Comparison of ENCODE assay signal across 9 mouse cellular contexts in genomic region chr11:70765776-70766445, GRCm38 (mm10). TPM values are rescaled to one million over a fixed set of nuclear protein-coding genes. Genes with fewer than 3 reads are reported as not detected.
DNase-seq lines count a peak whose midpoint lies in the region; ATAC-seq and TF ChIP-seq lines count a peak whose summit lies in the region.
"Had no signal": no experiment of that assay in that cellular context is flagged by ENCODE, and none has a peak within 500 bp of the region (broad histone marks: within the 10 kb centered on the region; RNA-seq: fewer than 3 reads in every experiment).

No protein-coding gene starts in this region.

- H3K27me3 ChIP-seq in liver, postnatal 0 days (ENCODE audit: insufficient read depth, low read length), result no peaks in the 10 kb centered on the region
- H3K27me3 ChIP-seq in liver, embryonic 11.5 days (replicated peaks; ENCODE audit: control insufficient read depth, insufficient read depth, low read length), result no peaks in the 10 kb centered on the region
- H3K27me3 ChIP-seq in heart, embryonic 15.5 days, result no peaks in the 10 kb centered on the region
- H3K27me3 ChIP-seq in lung, postnatal 0 days (replicated peaks; ENCODE audit: insufficient read depth, low read length), result no peaks in the 10 kb centered on the region
- no peaks in the 10 kb centered on the region for H3K27me3 ChIP-seq in forebrain, postnatal 0 days (ENCODE audit: insufficient read depth, low read length)
- H3K27me3 ChIP-seq: limb, embryonic 13.5 days had no signal

- 0 out of 2 replicates have a peak overlapping the region, but pooled peaks have one; percentile 5 for H3K9ac ChIP-seq in liver, postnatal 0 days (replicated peaks)
- H3K9ac ChIP-seq in liver, embryonic 11.5 days (ENCODE audit: low read depth, low read length), result no peak overlapping the region
- no peak overlapping the region for H3K9ac ChIP-seq in heart, embryonic 15.5 days
- no peak overlapping the region for H3K9ac ChIP-seq in lung, postnatal 0 days (replicated peaks; ENCODE audit: low read depth)
- H3K9ac ChIP-seq in forebrain, postnatal 0 days, result no peak overlapping the region
- H3K9ac ChIP-seq: limb, embryonic 13.5 days had no signal

- H3K4me1 ChIP-seq in liver, postnatal 0 days (ENCODE audit: insufficient read depth), result peaks cover 12% of the 10 kb centered on the region
- H3K4me1 ChIP-seq in liver, embryonic 11.5 days (replicated peaks; ENCODE audit: control insufficient read depth, insufficient read depth, low read length), result peaks cover 5% of the 10 kb centered on the region; the same call in 1 of the 2 replicates
- peaks cover 18% of the 10 kb centered on the region for H3K4me1 ChIP-seq in heart, embryonic 15.5 days (replicated peaks)
- H3K4me1 ChIP-seq in lung, postnatal 0 days (ENCODE audit: insufficient read depth, low read depth, low read length), result no peaks in the 10 kb centered on the region
- peaks cover 8% of the 10 kb centered on the region; the same call in 1 of the 2 replicates for H3K4me1 ChIP-seq in forebrain, postnatal 0 days (ENCODE audit: insufficient read depth)

- no peaks in the 10 kb centered on the region for H3K9me3 ChIP-seq in liver, postnatal 0 days (ENCODE audit: low read length)
- H3K9me3 ChIP-seq in liver, embryonic 11.5 days (ENCODE audit: control insufficient read depth, low read length), result no peaks in the 10 kb centered on the region
- no peaks in the 10 kb centered on the region for H3K9me3 ChIP-seq in heart, embryonic 15.5 days (replicated peaks)
- no peaks in the 10 kb centered on the region for H3K9me3 ChIP-seq in lung, postnatal 0 days (ENCODE audit: low read length)
- no peaks in the 10 kb centered on the region for H3K9me3 ChIP-seq in forebrain, postnatal 0 days (ENCODE audit: low read length)
- H3K9me3 ChIP-seq: limb, embryonic 13.5 days had no signal

- peaks cover 4% of the 10 kb centered on the region for H3K36me3 ChIP-seq in liver, postnatal 0 days (replicated peaks; ENCODE audit: insufficient read depth, low read length)
- H3K36me3 ChIP-seq in liver, embryonic 11.5 days (ENCODE audit: control insufficient read depth, insufficient read depth, low read length), result peaks cover 3% of the 10 kb centered on the region; the same call in 1 of the 2 replicates
- peaks cover 12% of the 10 kb centered on the region; the same call in 1 of the 2 replicates for H3K36me3 ChIP-seq in heart, embryonic 15.5 days
- H3K36me3 ChIP-seq in lung, postnatal 0 days (ENCODE audit: insufficient read depth, low read length), result no peaks in the 10 kb centered on the region
- H3K36me3 ChIP-seq in forebrain, postnatal 0 days (ENCODE audit: insufficient read depth), result peaks cover 4% of the 10 kb centered on the region; the same call in 1 of the 2 replicates

- no peak for TF ChIP-seq EP300 in liver, postnatal 0 days (IDR thresholded peaks at IDR 0.05; ENCODE audit: low read depth)
- no peak for TF ChIP-seq EP300 in lung, postnatal 0 days (IDR thresholded peaks at IDR 0.05)

- no peak overlapping the region for H3K4me3 ChIP-seq in liver, postnatal 0 days (ENCODE audit: low read depth, low read length)
- no peak overlapping the region for H3K4me3 ChIP-seq in liver, embryonic 11.5 days (ENCODE audit: low read depth, low read length)
- no peak overlapping the region for H3K4me3 ChIP-seq in heart, embryonic 15.5 days
- no peak overlapping the region for H3K4me3 ChIP-seq in lung, postnatal 0 days (ENCODE audit: low read depth, low read length)
- no peak overlapping the region for H3K4me3 ChIP-seq in forebrain, postnatal 0 days (ENCODE audit: low read depth, low read length)
- H3K4me3 ChIP-seq: limb, embryonic 13.5 days had no signal

- no peak overlapping the region for H3K4me2 ChIP-seq in liver, postnatal 0 days (ENCODE audit: low read depth, low read length)
- H3K4me2 ChIP-seq in liver, embryonic 11.5 days, result no peak overlapping the region; the same call in 1 of the 2 replicates
- peak overlapping the region; percentile 78; the same call in 1 of the 2 replicates for H3K4me2 ChIP-seq in heart, embryonic 15.5 days
- H3K4me2 ChIP-seq in lung, postnatal 0 days (replicated peaks; ENCODE audit: low read depth, low read length), result no peak overlapping the region
- no peak overlapping the region for H3K4me2 ChIP-seq in forebrain, postnatal 0 days (ENCODE audit: low read depth)

- WGBS in liver, postnatal 0 days (ENCODE audit: insufficient replicate concordance), result 59% methylated on average over 16 of the region's 16 CpGs
- WGBS in liver, embryonic 11.5 days, result 64% methylated on average over 16 of the region's 16 CpGs
- 68% methylated on average over 16 of the region's 16 CpGs for WGBS in heart, embryonic 15.5 days
- WGBS in lung, postnatal 0 days, result 59% methylated on average over 16 of the region's 16 CpGs
- WGBS in forebrain, postnatal 0 days, result 75% methylated on average over 16 of the region's 16 CpGs

- no peak for DNase-seq in liver, postnatal 0 days
- no peak for DNase-seq in liver, embryonic 11.5 days (ENCODE audit: low spot score)
- DNase-seq in NIH3T3 (ENCODE audit: low read depth), result peak; percentile 51
- DNase-seq in lung, postnatal 0 days (ENCODE audit: low spot score), result peak; percentile 33
- no peak for DNase-seq in layer of hippocampus, adult 9-10 months (ENCODE audit: low spot score)
- DNase-seq in right cerebral cortex, postnatal 14 days, result no peak
- no peak for DNase-seq in forebrain, postnatal 0 days

- ATAC-seq in liver, postnatal 0 days, result no peak
- no peak for ATAC-seq in liver, embryonic 11.5 days (replicated peaks; ENCODE audit: low FRiP score)
- no peak for ATAC-seq in heart, embryonic 15.5 days (replicated peaks; ENCODE audit: insufficient number of reproducible peaks, insufficient read depth, low FRiP score, low read depth)
- no peak for ATAC-seq in lung, postnatal 0 days
- ATAC-seq in forebrain, postnatal 0 days, result no peak

- TF ChIP-seq CTCF in liver, postnatal 0 days (IDR thresholded peaks at IDR 0.05; ENCODE audit: low read depth), result no peak
- no peak for TF ChIP-seq CTCF in lung, postnatal 0 days (IDR thresholded peaks at IDR 0.05)
- no peak for TF ChIP-seq CTCF in forebrain, postnatal 0 days (IDR thresholded peaks at IDR 0.05; ENCODE audit: low read depth)

- no peak overlapping the region; the same call in 1 of the 2 replicates for H3K27ac ChIP-seq in liver, postnatal 0 days (ENCODE audit: low read depth)
- H3K27ac ChIP-seq in liver, embryonic 11.5 days (ENCODE audit: low read depth, low read length), result no peak overlapping the region
- H3K27ac ChIP-seq in heart, embryonic 15.5 days, result peak overlapping the region; percentile 96
- no peak overlapping the region for H3K27ac ChIP-seq in lung, postnatal 0 days (ENCODE audit: low read length)
- H3K27ac ChIP-seq in forebrain, postnatal 0 days (ENCODE audit: low read depth, low read length), result no peak overlapping the region
- H3K27ac ChIP-seq: limb, embryonic 13.5 days had no signal

RNA-seq across cellular contexts. Expression of gene Zfp3, which starts 1.9 kb away (rescaled TPM):
- polyA plus RNA-seq in liver, postnatal 0 days (2015; fragmentation: Nextera tagmentation; extraction: Ambion mirVana), result 1.9 and 2.0 TPM in 2 replicates
- 3.3 and 4.0 TPM in 2 replicates for polyA plus RNA-seq in liver, embryonic 11.5 days (2014; fragmentation: Nextera tagmentation; extraction: Ambion mirVana)
- polyA plus RNA-seq in heart, embryonic 15.5 days (2015; fragmentation: Nextera tagmentation; extraction: Ambion mirVana), result 8.4 and 9.3 TPM in 2 replicates
- 3.5 and 3.6 TPM in 2 replicates for polyA plus RNA-seq in lung, postnatal 0 days (2015; fragmentation: Nextera tagmentation; extraction: Ambion mirVana)
- 13.4 and 14.8 TPM in 2 replicates for total RNA-seq in forebrain, postnatal 0 days (2014; rRNA removed)
- polyA plus RNA-seq in forebrain, postnatal 0 days (2015; fragmentation: Nextera tagmentation; extraction: Ambion mirVana), result 13.5 and 15.1 TPM in 2 replicates

RNA-seq across cellular contexts. Expression of gene Scimp, which starts 46.5 kb away (rescaled TPM):
- polyA plus RNA-seq in liver, postnatal 0 days (2015; fragmentation: Nextera tagmentation; extraction: Ambion mirVana), result 2.6 and 3.0 TPM in 2 replicates
- polyA plus RNA-seq in liver, embryonic 11.5 days (2014; fragmentation: Nextera tagmentation; extraction: Ambion mirVana), result 0.30 and 0.82 TPM in 2 replicates
- polyA plus RNA-seq in heart, embryonic 15.5 days (2015; fragmentation: Nextera tagmentation; extraction: Ambion mirVana), result 0.45 and 0.60 TPM in 2 replicates
- 0.96 and 2.1 TPM in 2 replicates for polyA plus RNA-seq in lung, postnatal 0 days (2015; fragmentation: Nextera tagmentation; extraction: Ambion mirVana)
- not detected in 2 replicates for total RNA-seq in forebrain, postnatal 0 days (2014; rRNA removed)
- polyA plus RNA-seq in forebrain, postnatal 0 days (2015; fragmentation: Nextera tagmentation; extraction: Ambion mirVana), result 0.15 TPM in 1 of 2 replicates, not detected in the other

Comparison
In these comparisons a context has a peak if more than half of its experiments do, and no peak if none do; other contexts are left out.
1. DNase-seq: peak in NIH3T3 (single experiment) and lung, postnatal 0 days (single experiment); none in liver, postnatal 0 days (single experiment), liver, embryonic 11.5 days (single experiment), layer of hippocampus, adult 9-10 months (single experiment), right cerebral cortex, postnatal 14 days (single experiment) and forebrain, postnatal 0 days (single experiment).